Mouse (Mus musculus) cerebellum, postnatal 25 days (tissue): ENCODE measurements around the gene 2010111I01Rik.
"Not testable (repeated sequence)": the region's sequence is repeated elsewhere in the genome, so short reads cannot be mapped to it uniquely, and the experiment has no call there.

Source experiments
- DNase-seq, 2 experiments: peaks; one replicate each; pipeline ENCODE4 v3.0.0; 2021; ENCODE audit warnings: mixed read lengths in 2 of 2

2010111I01Rik gene

DNA sequence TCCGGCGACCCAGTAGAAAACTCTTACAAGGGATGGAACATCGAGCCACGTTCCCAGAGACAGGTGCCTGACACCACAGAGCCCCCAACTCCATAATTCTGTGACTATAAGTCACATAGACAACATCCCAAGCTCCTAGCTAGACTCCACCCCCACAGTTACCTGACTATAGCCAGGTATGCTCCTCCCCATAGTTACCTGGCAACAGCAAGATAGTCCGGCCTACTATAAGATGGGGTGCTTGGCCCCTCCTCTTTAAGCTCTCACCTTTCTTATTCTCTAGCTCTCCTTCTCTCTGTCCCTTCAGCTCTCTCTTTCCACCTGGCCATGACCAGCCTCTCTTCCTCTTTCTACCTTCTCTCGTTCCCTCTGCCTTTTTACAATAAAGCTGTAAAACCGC, 118.4 kb downstream of the 2010111I01Rik start:
- not testable (repeated sequence) for DNase-seq

DNA sequence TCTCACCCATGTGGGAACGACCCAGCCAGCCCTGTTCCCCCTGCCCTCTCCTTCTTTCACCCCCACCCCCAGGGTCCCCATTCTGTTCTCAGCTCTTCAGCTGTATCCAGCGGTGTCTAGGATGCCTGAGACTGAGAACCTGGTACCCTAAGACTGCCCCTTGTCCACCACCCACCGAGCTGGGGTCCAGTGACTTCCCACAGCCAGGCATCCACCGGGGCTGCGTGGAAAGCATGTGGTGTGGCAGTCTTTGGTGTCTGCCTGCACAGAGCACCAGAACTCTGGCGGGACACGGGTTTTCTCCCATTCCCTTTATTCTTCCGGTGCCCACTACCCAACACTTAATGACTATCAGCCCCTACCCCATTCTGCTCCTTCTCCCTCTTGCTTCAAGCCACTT, 119.0 kb downstream of the 2010111I01Rik start:
- DNase-seq: no peak

DNA sequence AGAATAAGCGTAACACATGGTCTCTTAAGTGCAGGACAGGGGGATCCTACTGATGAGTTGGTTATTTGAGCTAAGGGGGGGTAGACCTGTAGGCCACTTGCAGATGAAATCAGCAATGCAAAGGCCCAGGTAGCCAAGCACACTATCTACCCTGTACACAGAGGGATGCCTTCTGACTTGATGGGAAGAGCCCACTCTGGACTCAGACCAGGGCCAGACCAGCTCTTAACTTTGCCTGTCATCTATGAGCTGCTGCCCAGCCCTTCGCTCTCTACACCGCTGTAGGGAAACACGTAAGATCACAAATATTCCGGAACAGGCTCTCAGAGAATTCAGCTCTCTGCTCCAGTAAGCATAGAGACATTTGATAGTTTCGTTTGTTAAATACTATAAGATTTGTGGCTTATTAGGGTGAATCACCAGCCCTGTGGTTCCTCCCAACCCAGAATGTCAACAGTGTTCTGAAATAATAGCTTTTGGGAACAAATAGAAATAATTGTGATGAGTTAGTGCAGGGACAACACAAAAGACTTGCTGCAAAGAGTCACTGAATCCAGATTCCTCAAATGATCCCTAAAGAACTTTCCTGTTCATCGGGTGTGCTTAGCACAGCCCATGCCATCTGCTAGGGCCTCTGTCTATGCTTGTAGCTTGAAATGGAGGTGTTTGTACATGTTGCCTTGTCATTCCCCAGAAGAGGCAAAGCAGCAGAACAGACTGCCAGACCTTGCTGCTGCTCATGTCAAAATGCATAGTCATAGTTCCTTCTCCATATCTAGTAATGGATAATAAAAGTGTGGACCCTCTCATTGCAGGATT, 123.4 kb downstream of the 2010111I01Rik start:
- DNase-seq: no peak

DNA sequence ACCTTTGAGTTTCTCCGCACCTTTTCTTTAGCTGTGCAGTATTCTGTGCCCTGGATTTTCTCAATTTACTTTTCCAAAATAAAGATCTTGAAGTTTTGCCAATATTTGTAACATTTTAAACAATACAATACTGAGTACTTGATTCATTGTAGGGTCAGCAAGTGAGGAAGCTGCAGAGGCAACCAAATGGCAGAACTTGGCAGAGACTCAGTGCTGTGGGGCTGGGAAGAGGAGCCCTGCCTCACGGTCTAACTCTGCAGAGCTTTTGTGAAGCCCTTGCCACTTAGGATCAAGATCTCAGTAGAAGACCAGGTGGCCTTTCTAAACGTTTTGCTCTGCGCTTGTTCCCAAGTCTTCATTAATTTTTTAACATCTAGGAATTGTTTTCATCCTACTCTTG, 124.8 kb downstream of the 2010111I01Rik start:
- no peak for DNase-seq

DNA sequence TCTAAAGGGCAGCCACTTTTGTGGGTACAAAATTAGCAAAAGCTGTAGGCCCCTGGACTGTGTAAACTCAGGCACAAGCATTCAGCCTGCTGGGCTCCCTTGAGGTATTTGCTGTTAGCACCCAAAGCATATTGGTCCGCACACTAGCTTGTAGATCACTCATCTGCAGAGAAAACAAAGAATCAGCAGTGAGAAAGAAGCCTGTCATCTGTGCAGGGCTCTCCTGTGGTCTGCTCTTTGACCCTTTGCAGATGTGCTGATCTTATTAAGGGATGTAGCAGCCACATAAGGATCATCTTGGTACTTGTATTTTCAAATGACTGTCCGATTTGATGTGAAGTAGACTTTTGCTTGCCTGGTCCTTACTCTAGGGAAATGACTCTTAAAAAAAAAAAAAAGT, 126.6 kb downstream of the 2010111I01Rik start:
- no peak for DNase-seq

DNA sequence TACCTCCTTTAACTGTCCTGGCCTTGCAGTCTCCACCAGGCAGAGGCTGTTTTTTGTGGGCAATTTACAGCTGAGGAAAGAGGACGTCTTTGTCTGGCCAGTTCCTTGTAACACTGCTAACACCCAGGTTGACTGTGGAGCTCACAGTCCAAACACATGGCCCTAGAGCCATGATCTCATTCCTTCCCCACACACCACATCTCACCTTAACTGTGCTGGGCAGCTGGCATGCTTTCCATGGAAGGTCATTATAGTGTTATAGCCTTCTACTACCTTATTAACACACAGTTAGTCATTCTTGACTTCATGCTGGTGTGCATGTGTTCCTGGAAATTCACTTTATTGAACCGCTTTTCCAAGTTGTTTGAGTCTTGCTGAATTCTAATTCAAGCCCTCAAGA, 127.6 kb downstream of the 2010111I01Rik start:
- DNase-seq: no peak

DNA sequence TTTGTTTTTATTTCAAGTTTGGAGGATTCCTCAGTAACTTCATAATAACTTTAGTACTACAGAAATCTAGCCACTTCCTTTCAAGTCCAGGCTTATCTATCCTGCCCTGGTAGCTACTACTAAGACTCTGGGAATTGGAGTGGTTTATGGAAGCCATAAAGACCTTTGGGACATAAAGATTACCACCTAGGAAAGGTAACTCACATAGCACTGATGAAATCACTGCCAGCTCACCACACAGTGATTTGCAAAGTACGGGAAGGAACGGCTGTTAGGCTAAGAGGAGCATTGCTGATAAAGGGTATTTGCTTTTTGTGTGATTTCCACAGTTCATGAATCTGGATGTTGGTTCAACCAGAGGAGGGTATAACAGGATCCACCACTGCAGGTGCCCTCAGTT, 128.2 kb downstream of the 2010111I01Rik start:
- DNase-seq: no peak

DNA sequence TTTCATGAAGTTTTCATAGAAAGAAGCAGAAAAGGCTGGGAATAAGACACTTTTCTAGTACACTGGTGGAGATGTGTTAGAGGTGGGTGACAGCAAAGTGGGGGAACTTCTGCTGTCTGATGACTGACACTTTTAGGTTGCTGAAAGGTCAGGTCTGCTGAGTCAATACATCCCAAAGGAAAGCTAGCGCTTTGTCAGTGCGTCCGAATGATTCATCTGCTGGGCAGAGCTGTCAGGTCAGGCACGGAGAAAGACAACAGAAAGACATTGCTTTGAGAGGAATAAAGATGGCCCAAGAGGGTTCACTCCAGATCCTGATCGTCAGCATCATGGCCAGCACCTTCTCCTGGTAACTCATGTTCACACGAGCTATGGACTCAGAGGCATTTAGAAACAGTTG, 128.9 kb downstream of the 2010111I01Rik start:
- no peak for DNase-seq

DNA sequence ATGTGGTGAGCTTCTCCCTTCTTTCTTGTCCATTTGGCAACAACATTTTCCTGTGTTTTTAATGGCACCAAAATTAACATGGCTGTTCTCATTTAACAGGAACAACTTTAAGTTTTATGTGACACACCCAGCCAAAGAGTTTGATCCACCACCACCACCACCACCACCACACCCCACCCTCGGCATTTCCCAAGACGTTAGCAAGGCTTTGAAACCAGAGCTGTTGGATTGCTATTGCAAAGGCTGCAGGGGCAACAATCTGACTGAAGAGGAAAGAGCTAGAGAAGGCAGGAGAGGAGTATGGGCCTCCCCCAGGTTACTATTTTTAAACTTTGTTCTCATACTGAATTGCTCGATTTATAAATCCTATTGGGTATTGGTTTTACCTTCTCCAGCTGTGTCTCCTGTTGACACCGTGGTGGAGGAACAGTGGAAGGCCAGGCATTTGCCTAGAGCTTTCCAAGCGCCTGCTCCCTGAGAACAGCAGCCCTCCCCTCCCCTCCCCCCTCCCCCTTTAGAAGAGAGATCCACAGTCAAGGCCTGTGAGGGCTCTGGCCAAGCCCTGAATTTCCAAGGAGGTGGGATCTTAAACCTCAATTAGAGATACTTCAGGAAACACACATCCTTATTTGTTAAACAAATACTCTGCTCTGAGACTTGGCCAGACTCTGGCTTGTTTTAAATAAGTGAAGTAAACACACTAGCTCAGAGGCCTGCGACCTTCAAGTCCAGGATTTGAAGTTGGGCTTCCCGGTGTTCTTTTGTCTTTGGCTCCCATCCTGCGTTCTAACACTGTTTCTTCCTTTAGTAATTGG, 129.8 kb downstream of the 2010111I01Rik start:
- no peak for DNase-seq

DNA sequence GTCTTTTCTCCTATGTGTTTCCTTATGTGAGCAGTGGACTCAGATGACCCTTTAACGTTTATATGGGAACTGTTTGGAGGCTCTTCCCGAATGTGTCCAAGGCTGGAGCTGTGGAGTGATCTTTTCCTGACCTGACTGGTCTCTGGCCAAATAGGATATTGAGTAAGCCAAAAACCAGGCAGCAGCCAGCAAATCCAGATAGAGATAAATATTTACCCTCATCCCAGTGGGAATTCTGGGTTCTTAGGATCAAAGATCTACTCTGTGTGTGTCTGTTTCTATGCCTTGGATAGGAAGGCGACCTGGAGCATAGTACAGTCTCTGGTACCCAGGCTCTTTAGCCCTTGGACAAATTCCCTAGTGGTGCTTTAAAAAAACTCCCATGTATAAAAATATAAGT, 132.1 kb downstream of the 2010111I01Rik start:
- DNase-seq: no peak

DNA sequence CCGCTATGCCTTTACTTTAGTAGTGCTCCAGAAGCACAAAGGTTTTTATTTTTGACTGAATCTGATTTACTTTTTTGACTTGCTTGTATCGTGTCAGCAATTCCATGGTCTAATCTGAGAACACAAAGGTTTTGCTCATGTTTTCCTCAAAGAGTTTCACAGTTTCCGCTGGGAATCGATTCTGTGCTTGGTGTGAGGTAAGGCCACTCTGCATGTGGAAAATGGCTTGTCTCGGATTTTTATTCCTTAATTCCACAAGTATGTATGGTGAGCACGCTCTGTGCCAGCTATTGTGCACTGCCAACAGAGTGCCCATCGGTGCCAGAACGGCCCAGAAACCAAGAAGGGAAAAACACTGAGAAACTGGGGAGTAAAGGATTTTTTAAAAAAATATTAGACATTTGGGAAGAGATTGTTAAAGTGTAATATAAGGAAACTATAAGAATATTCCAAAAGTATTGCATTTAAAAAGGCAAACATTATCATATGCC, 132.8 kb downstream of the 2010111I01Rik start:
- DNase-seq: peak; percentile 51 to 58

DNA sequence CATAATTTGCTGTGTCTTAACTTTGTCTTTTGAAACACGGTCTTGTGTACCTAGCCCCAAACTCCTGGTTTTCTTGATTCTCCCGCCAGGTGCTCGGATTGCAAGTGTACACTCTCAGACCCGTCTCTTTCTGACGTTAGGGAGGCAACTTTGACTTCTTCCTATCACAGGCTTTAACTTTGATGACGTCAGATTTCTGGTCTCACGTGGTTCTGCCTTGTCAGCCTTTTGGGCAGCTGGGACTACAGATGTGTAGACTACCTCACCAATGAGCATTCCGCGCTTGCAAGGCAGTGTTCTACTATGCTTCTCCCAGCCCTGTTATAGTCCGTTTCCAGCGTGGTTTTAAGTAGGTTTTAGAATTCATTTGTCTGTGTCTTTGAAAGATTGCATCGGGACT, 137.1 kb downstream of the 2010111I01Rik start:
- DNase-seq: no peak

DNA sequence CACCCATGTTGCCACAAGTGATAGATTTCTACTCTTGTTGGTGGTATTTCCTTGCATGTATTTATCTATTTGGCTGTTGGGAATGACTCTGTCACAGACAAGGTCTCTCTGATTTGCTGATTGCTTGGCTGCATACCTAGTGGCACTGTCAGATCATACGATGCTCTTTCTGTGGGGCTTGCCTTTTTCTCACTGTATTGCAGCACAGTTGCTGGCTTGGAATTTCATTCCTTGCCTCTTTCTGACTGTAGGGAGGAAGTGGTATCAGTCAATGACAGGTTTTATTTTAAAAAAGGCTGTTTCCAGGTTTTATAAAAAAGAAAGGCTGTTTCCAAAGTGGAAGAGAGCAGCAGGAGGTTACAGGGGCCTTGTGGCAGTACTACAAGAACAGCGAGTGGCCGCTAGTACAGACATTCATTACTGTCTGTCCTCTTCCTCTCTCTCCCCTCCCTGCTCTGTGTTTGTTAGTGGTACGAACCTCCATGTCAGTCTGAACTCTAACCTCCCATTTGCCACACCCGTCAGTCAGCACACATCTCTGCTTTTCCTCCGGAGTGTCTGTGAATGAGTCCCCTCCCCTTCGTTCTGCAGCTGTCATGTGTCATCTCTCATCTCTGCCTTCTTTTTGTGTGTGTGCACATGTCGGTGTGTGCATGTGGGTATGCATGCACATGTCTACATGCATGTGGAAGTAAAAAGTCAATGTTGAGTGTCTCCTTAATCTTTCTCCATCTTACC, 138.3 kb downstream of the 2010111I01Rik start:
- no peak for DNase-seq

DNA sequence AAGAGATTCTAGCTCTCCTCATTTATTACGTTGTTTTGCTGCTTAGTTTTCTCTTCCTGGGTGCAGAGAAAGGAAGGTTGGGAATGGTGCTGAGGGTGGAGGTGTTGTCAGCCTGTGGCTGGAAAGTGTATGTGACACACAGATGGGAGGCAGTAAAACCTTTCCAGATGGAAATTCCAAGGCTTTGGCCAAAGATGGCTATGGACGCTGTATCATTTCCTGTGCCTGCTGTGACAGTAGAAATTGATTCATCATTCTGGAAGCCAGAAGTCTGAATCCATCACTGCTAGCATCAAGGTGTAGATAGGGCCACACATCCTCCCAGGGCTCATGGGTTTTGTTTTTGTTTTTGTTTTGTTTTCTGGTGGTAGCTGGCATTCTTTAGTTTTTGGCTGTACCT, 141.9 kb downstream of the 2010111I01Rik start:
- DNase-seq: no peak

DNA sequence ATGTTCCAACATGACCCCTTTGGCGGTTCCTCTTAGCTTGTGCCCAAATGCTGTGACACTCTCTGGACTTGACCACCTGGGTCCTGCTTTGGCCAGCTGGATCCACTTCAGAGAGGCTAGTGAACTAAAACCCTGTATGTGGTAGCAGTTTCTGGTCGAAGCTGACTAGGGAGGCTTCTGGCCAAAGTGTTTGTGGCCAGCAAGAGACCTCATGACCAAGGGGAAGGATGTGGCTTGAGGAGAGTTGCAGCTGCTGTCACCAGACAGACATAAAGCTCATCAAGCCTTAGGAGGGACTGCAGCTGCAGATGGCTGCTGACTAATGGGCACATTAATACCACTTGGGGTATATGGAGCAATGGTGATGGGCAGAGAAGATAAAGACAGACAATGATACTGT, 143.9 kb downstream of the 2010111I01Rik start:
- no peak for DNase-seq

DNA sequence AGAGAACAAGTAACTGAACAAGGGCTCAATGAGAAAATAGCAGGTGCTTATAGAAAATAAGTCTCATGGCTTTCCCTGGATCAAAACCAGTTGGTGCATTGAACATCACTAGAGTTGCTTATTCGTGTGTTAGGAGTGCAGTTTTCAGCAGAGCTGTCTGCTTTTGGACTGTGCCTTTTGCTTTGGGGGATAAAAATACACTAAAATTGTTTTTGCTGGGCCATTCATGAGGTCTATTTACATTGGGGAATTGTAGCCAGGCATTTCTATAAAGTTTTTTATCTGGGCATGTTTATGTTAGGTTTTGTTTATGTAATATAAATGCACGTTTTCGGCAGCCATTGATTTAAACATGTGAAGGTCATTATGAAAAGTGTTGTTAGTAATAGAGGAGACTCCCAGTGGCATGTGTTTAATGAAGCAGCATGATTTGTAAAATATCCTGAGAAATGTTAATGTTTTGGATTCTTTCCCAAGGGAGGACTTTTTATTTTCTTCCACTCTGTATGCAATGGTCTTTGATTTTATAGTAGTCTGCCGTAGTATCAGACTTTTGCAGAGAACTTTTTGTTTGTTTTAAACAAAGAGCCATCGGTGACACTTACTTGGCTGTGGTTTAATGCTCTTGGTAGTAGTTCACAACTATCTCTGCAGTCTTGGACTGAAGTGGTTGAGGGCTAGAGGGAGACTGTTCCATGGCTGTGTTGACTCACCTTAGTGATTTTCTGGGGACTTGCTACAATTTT, 146.8 kb downstream of the 2010111I01Rik start:
- DNase-seq: no peak

DNA sequence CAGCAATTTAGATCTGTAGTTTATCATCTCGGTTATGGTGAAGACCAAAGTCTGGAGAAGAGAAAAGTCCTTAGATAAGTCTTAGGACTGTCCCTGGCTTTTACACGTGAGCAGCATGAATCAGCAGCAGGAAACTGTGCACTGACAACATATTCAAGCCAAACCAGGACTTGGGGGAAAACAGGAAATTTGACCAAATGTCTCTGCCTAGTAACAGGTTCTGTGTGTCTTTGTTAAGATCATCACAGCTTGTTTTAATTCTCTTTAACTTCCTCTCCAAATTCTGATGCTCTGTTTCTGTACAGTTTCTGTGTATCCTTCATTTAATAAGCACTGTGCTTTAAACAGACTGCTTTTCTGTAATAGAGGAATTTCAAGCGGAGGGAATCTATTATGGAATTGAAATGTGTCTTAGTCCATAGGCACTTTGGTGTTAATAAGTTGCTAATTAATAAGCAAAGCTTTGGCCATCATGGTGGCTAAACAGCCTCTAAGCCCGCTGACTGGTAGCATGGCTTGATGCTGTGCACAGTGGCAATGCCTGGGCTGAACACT, 147.4 kb downstream of the 2010111I01Rik start:
- DNase-seq: no peak

DNA sequence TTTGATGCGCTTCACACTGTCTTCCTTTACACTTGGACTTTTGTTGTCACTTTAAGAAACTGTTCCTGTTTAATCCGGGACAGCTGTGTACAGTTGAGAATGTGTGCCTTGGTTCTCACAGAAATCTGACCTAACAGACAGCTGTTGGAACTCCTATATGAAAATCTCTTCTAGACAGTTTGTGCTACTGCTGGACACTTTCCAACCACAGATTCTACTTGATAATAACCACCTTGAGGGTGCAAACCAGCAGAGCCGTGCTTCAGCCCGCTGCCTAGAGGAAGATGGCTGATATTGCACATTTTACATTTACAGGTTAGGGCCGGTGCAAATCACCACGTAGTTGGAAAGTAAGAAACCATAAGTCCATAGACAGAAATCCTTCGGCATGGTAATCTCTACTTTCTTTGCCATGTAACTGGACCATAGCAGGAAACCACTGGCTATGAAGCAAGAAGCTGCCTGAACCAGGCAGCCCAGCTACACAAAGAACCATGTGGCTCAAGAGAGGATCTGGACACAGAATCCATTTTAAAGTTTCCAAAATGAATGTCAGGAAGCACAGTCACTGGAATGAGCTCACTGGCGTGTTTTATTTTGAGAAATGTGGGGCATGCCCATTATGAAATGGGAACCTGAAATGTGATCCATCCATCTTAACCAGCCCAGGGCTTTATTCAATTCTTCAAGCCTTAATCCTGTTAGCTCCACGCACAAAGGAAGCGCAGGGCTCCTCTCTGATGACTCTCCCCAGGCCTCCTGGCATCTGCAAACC, 148.1 kb downstream of the 2010111I01Rik start:
- DNase-seq: no peak

DNA sequence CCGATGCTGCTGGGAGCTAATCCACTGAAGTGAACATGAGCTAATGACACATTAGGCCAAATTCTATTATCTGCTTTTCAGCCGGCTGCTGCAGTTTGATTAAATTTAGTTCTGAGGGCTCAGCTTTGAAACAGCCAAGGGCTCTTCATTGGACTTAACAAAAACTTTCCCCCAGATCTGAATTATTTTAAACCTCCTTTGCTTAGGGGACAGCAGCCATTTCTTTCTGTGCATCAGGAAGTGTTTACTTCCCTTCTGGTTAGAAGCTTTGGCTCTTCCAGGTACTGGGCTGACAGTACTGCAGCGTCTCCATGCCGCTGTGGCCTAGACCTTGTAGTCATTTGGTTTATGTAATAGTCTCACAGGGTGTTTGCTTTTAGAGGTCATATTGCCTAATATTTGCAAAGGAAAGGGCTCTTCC, 149.2 kb downstream of the 2010111I01Rik start:
- no peak for DNase-seq

DNA sequence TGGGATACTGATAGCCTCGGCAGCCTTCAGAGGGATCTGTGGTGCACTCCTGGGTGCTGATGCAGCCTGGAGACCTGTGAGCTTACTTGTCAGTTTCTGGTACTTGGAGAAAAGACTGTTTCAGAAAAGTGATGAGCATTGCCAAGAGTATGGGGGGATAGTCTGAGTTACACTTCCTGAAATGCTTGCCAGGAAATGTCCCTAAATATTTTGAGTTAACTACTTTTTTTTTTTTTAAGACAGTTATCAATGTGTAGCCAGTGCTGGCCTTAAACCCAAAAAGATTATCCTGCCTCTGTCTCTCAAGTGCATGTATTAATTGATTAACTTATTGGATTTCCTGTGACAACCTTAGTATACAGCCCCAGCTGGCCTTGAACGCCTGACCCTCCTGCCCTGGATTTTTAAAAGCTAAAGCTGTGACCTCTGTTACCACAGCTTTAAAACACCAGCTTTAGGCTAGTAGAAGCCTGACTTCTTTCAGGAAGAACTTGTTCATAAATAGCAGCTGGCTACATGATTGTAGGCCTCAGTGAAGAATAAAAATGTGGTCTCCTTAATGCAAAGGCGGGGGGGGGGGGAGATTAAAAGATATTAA, 150.6 kb downstream of the 2010111I01Rik start:
- DNase-seq: no peak
